Mouse (Mus musculus) stomach, embryonic 15.5 days (tissue): ENCODE measurements at regions not wholly inside any gene's neighbourhood (a gene's known extent, or its start where the extent isn't known, plus 50 kb on each side); places are given as distances from the start of the nearest gene placed in this dataset.

Source experiments
- ATAC-seq: fragments of 200-750 bp; cut with Nextera tagmentation; 2 replicates; pipeline ENCODE4 v1.8.0; 2017; ENCODE audit warnings: low read depth, moderate number of reproducible peaks, moderate TSS enrichment; ENCODE audit not compliant: insufficient read depth, low FRiP score
- H3K27ac ChIP-seq: fragments of 300-500 bp; sonication (generic); 2 replicates; pipeline ENCODE4 v1.5.1; 2015; ENCODE audit warnings: mild to moderate bottlenecking, inconsistent platforms
- H3K27me3 ChIP-seq: fragments of 300-500 bp; sonication (generic); replicated peaks from 2 replicates; pipeline ENCODE4 v1.6.1; 2015; ENCODE audit warnings: inconsistent platforms
- H3K36me3 ChIP-seq: fragments of 300-500 bp; sonication (generic); 2 replicates; pipeline ENCODE4 v1.6.1; 2015; ENCODE audit warnings: inconsistent platforms
- H3K4me1 ChIP-seq: fragments of 300-500 bp; sonication (generic); 2 replicates; pipeline ENCODE4 v1.6.1; 2015; ENCODE audit warnings: inconsistent platforms
- H3K4me2 ChIP-seq: fragments of 300-500 bp; sonication (generic); 2 replicates; pipeline ENCODE4 v1.6.1; 2015; ENCODE audit warnings: mild to moderate bottlenecking, inconsistent platforms
- H3K4me3 ChIP-seq: fragments of 300-500 bp; sonication (generic); replicated peaks from 2 replicates; pipeline ENCODE4 v1.5.1; 2015; ENCODE audit warnings: inconsistent platforms
- H3K9ac ChIP-seq: fragments of 300-500 bp; sonication (generic); 2 replicates; pipeline ENCODE4 v1.6.1; 2015; ENCODE audit warnings: inconsistent platforms
- H3K9me3 ChIP-seq: fragments of 300-500 bp; sonication (generic); 2 replicates; pipeline ENCODE4 v1.6.1; 2016; ENCODE audit warnings: inconsistent platforms
- WGBS: fragments of 180-500 bp; shearing (Covaris S2); methylation state at CpG from one replicate; pipeline ENCODE4 v1.1.7; 2015; 5-methylcytosine and 5-hydroxymethylcytosine counted together

- Histone ChIP-seq H3K9me3 (no peaks in the 10 kb centered on the region), H3K4me1 (no peaks in the 10 kb centered on the region)
These were observed 66.3 kb upstream of the Cnih3 start for GRCm38 (mm10) chr1:181286146-181286545.

GRCm38 (mm10) chr1:181287166-181287565 is 65.3 kb upstream of the Cnih3 start:
- WGBS = 74% methylated on average over 1 of the region's 1 CpGs

More at GRCm38 (mm10) chr1:181286146-181286545, 66.3 kb upstream of the Cnih3 start:
- no peak overlapping the region for H3K9ac ChIP-seq
- H3K4me2 ChIP-seq = no peak overlapping the region
- H3K4me3 ChIP-seq = no peak overlapping the region
- 57% methylated on average over 5 of the region's 5 CpGs for WGBS
- ATAC-seq = peak; percentile 78; the same call in 1 of the 2 replicates
- H3K36me3 ChIP-seq = no peaks in the 10 kb centered on the region
- peak overlapping the region; percentile 58 for H3K27ac ChIP-seq
- no peaks in the 10 kb centered on the region for H3K27me3 ChIP-seq

GRCm38 (mm10) chr1:181289385-181290035 is 62.9 kb upstream of the Cnih3 start:
- Histone ChIP-seq H3K4me2 (no peak overlapping the region), H3K27ac (no peak overlapping the region), H3K27me3 (no peaks in the 10 kb centered on the region), H3K4me1 (no peaks in the 10 kb centered on the region), H3K36me3 (no peaks in the 10 kb centered on the region), H3K4me3 (no peak overlapping the region), H3K9ac (no peak overlapping the region), H3K9me3 (no peaks in the 10 kb centered on the region)
- no peak for ATAC-seq
- WGBS = 72% methylated on average over 13 of the region's 13 CpGs

More at GRCm38 (mm10) chr1:181287166-181287565, 65.3 kb upstream of the Cnih3 start:
- Histone ChIP-seq H3K36me3 (no peaks in the 10 kb centered on the region), H3K9ac (no peak overlapping the region), H3K9me3 (no peaks in the 10 kb centered on the region), H3K27me3 (no peaks in the 10 kb centered on the region), H3K4me2 (no peak overlapping the region), H3K4me3 (no peak overlapping the region), H3K27ac (no peak overlapping the region), H3K4me1 (no peaks in the 10 kb centered on the region)
- no peak for ATAC-seq

- no peaks in the 10 kb centered on the region for H3K4me1 ChIP-seq
- H3K36me3 ChIP-seq = no peaks in the 10 kb centered on the region
- 57% methylated on average over 6 of the region's 6 CpGs for WGBS
- no peak overlapping the region for H3K4me3 ChIP-seq
- no peak overlapping the region for H3K4me2 ChIP-seq
- H3K9ac ChIP-seq = no peak overlapping the region
- no peaks in the 10 kb centered on the region for H3K27me3 ChIP-seq
- H3K27ac ChIP-seq = no peak overlapping the region
- no peak for ATAC-seq
- H3K9me3 ChIP-seq = no peaks in the 10 kb centered on the region
These were observed 61.2 kb upstream of the Cnih3 start for GRCm38 (mm10) chr1:181291202-181291601.

GRCm38 (mm10) chr1:181291966-181292365 is 60.5 kb upstream of the Cnih3 start:
- no peaks in the 10 kb centered on the region for H3K27me3 ChIP-seq
- no peaks in the 10 kb centered on the region for H3K4me1 ChIP-seq
- no peak overlapping the region for H3K27ac ChIP-seq
- no peak overlapping the region for H3K4me2 ChIP-seq
- H3K36me3 ChIP-seq = no peaks in the 10 kb centered on the region
- no peak for ATAC-seq
- no peaks in the 10 kb centered on the region for H3K9me3 ChIP-seq
- WGBS = 75% methylated on average over 5 of the region's 5 CpGs
- H3K9ac ChIP-seq = no peak overlapping the region
- H3K4me3 ChIP-seq = no peak overlapping the region

GRCm38 (mm10) chr1:181293079-181293865 is 59.2 kb upstream of the Cnih3 start:
- H3K27ac ChIP-seq = no peak overlapping the region
- peak; percentile 39; the same call in 1 of the 2 replicates for ATAC-seq
- no peaks in the 10 kb centered on the region for H3K4me1 ChIP-seq
- H3K4me3 ChIP-seq = no peak overlapping the region
- H3K36me3 ChIP-seq = no peaks in the 10 kb centered on the region
- no peak overlapping the region for H3K9ac ChIP-seq
- no peaks in the 10 kb centered on the region for H3K27me3 ChIP-seq
- H3K4me2 ChIP-seq = no peak overlapping the region
- no peaks in the 10 kb centered on the region for H3K9me3 ChIP-seq
- WGBS = 83% methylated on average over 16 of the region's 16 CpGs

- Histone ChIP-seq H3K9ac (no peak overlapping the region), H3K27ac (no peak overlapping the region), H3K4me1 (no peaks in the 10 kb centered on the region), H3K4me3 (no peak overlapping the region), H3K36me3 (no peaks in the 10 kb centered on the region), H3K27me3 (no peaks in the 10 kb centered on the region), H3K9me3 (no peaks in the 10 kb centered on the region), H3K4me2 (no peak overlapping the region)
- 84% methylated on average over 4 of the region's 4 CpGs for WGBS
- no peak for ATAC-seq
These were observed 56.8 kb upstream of the Cnih3 start for GRCm38 (mm10) chr1:181295651-181296050.

GRCm38 (mm10) chr1:181298063-181298462 is 54.4 kb upstream of the Cnih3 start:
- Histone ChIP-seq H3K36me3 (no peaks in the 10 kb centered on the region), H3K4me1 (no peaks in the 10 kb centered on the region), H3K27me3 (no peaks in the 10 kb centered on the region), H3K27ac (no peak overlapping the region), H3K4me3 (no peak overlapping the region), H3K9ac (no peak overlapping the region), H3K4me2 (no peak overlapping the region), H3K9me3 (no peaks in the 10 kb centered on the region)
- no peak for ATAC-seq
- 62% methylated on average over 5 of the region's 5 CpGs for WGBS

GRCm38 (mm10) chr1:181299075-181299665 is 53.3 kb upstream of the Cnih3 start:
- Histone ChIP-seq H3K4me2 (no peak overlapping the region), H3K27ac (no peak overlapping the region), H3K27me3 (no peaks in the 10 kb centered on the region), H3K4me1 (no peaks in the 10 kb centered on the region), H3K9me3 (no peaks in the 10 kb centered on the region), H3K36me3 (no peaks in the 10 kb centered on the region), H3K9ac (no peak overlapping the region), H3K4me3 (no peak overlapping the region)
- no peak for ATAC-seq
- WGBS = 80% methylated on average over 14 of the region's 14 CpGs

- Histone ChIP-seq H3K27me3 (no peaks in the 10 kb centered on the region), H3K9me3 (no peaks in the 10 kb centered on the region), H3K36me3 (no peaks in the 10 kb centered on the region), H3K27ac (no peak overlapping the region), H3K4me1 (no peaks in the 10 kb centered on the region), H3K4me2 (no peak overlapping the region), H3K4me3 (no peak overlapping the region), H3K9ac (no peak overlapping the region)
- no peak for ATAC-seq
- 65% methylated on average over 6 of the region's 6 CpGs for WGBS
These were observed 52.6 kb upstream of the Cnih3 start for GRCm38 (mm10) chr1:181299826-181300225.

- no peaks in the 10 kb centered on the region for H3K9me3 ChIP-seq
- ATAC-seq = no peak
- H3K9ac ChIP-seq = no peak overlapping the region
- no peak overlapping the region for H3K4me3 ChIP-seq
- no peaks in the 10 kb centered on the region for H3K27me3 ChIP-seq
- H3K36me3 ChIP-seq = no peaks in the 10 kb centered on the region
- H3K27ac ChIP-seq = no peak overlapping the region
- H3K4me1 ChIP-seq = no peaks in the 10 kb centered on the region
- H3K4me2 ChIP-seq = no peak overlapping the region
- 94% methylated on average over 17 of the region's 17 CpGs for WGBS
These were observed 50.3 kb upstream of the Cnih3 start for GRCm38 (mm10) chr1:181302151-181302550.
